Mouse (Mus musculus): ENCODE results near the gene Pvalb. TPM values are rescaled to one million over a fixed set of nuclear protein-coding genes. Genes with fewer than 3 reads are reported as not detected.

Pvalb gene
- polyA plus RNA-seq, 1 experiment from 2014 or later = 0.21 TPM

DNA sequence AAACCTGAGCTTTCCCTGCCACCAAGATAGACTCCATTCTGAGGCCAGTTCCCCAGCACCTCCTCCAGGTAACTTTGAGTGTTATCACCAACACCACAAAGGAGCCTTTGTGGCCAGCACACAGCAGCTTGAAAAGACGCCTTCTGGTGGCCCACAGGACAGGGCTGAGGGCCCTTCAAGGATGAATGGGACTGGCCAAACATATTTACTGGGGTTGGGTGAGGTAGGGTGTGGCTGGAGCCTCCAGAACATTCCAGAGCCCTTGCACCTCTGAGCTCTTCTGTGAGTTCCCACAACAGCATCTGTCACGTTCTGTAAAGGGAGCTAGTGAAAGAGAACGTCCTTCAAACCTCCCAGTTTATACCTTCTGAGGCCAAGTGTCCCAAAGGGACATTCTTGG, 26.4 kb downstream of the Pvalb start:
- H3K9me3 ChIP-seq (ENCODE audit: control insufficient read depth, low read length) = no peaks in the 10 kb centered on the region
- no peak overlapping the region for H3K4me3 ChIP-seq (ENCODE audit: low read length)
- no peaks in the 10 kb centered on the region for H3K27me3 ChIP-seq (ENCODE audit: control insufficient read depth, insufficient read depth, low read depth, low read length)
- H3K9ac ChIP-seq (ENCODE audit: low read length) = no peak overlapping the region
- ATAC-seq (ENCODE audit: low read depth) = peak; percentile 67; the same call in 1 of the 2 replicates
- no peak overlapping the region for H3K4me2 ChIP-seq (ENCODE audit: low read depth, low read length)
- peaks cover 18% of the 10 kb centered on the region for H3K4me1 ChIP-seq (replicated peaks; ENCODE audit: control insufficient read depth, insufficient read depth, low read length)
- peak overlapping the region; percentile 78 for H3K27ac ChIP-seq (ENCODE audit: low read length)
- 37% methylated on average over 3 of the region's 3 CpGs for WGBS
- no peaks in the 10 kb centered on the region for H3K36me3 ChIP-seq (ENCODE audit: control insufficient read depth, insufficient read depth, low read length)

DNA sequence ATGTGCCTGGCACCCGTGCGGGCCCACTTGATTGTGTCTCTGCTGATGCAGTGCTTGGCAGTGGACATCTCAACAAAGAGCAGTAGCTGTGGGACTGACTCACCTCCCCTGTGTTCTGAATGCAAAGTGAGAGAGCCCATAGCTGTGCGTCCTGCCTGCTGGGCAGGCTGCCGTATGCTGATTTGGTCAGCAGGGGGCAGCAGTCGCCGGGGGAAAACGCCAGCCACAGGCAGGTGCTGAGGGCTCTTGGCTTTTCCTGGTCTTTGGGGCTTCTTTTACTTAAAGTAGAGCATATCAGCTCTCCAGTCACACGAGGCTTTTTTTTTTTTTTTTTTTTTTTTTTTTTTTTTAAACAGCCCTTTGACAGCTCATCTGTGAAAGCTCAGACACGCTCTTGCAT, 27.8 kb downstream of the Pvalb start:
- H3K9ac ChIP-seq (ENCODE audit: low read length) = no peak overlapping the region
- H3K27me3 ChIP-seq (ENCODE audit: control insufficient read depth, insufficient read depth, low read depth, low read length) = no peaks in the 10 kb centered on the region
- WGBS = 5% methylated on average over 9 of the region's 9 CpGs
- peaks cover 19% of the 10 kb centered on the region for H3K4me1 ChIP-seq (replicated peaks; ENCODE audit: control insufficient read depth, insufficient read depth, low read length)
- H3K9me3 ChIP-seq (ENCODE audit: control insufficient read depth, low read length) = no peaks in the 10 kb centered on the region
- H3K4me3 ChIP-seq (ENCODE audit: low read length) = no peak overlapping the region
- H3K4me2 ChIP-seq (ENCODE audit: low read depth, low read length) = no peak overlapping the region
- ATAC-seq (ENCODE audit: low read depth) = no peak
- no peaks in the 10 kb centered on the region for H3K36me3 ChIP-seq (ENCODE audit: control insufficient read depth, insufficient read depth, low read length)
- no peak overlapping the region for H3K27ac ChIP-seq (ENCODE audit: low read length)

DNA sequence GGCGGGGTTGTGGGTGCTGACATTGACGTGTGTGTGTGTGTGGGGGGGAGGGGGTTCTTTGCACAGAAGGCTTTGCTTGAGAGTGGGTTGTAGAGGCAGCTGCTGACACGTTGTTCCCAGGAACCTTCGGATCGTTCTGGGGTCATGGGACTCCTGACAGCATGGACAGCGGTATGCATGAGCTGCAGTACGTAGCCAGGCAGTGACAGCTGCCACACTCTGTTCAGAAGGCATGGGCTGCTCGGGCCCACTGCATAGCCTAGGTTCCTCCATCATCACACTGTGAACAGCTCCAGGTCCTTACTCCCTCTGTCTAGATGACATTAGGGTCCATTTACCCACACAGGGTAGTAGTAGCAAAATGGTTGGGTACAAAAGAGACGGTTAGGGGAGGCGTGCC, 28.9 kb downstream of the Pvalb start:
- no peaks in the 10 kb centered on the region for H3K27me3 ChIP-seq (ENCODE audit: control insufficient read depth, insufficient read depth, low read depth, low read length)
- no peaks in the 10 kb centered on the region for H3K9me3 ChIP-seq (ENCODE audit: control insufficient read depth, low read length)

DNA sequence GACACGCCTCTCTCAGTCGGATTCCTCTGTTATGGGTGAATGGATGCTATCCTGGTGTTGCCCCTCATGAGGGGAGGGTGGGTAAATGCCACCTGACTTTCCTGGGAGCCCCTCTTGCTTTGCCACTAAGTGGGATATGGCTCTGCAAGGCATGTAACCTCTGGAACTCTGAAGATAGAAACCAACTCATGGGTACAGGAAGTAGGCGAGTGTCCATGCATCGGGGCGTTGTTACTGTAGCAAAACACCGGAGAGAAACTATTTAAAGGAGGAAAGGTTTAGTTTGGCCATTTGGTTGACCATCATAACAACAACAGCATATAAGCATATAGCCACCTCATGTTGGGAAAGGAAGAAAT, 31.3 kb downstream of the Pvalb start:
- Histone ChIP-seq H3K4me1 (replicated peaks; ENCODE audit: control insufficient read depth, insufficient read depth, low read length) (peaks cover 15% of the 10 kb centered on the region), H3K36me3 (ENCODE audit: control insufficient read depth, insufficient read depth, low read length) (no peaks in the 10 kb centered on the region), H3K9me3 (ENCODE audit: control insufficient read depth, low read length) (no peaks in the 10 kb centered on the region), H3K27ac (ENCODE audit: low read length) (no peak overlapping the region), H3K4me3 (ENCODE audit: low read length) (peak overlapping the region; percentile 46), H3K9ac (ENCODE audit: low read length) (peak overlapping the region; percentile 66), H3K27me3 (ENCODE audit: control insufficient read depth, insufficient read depth, low read depth, low read length) (no peaks in the 10 kb centered on the region), H3K4me2 (ENCODE audit: low read depth, low read length) (peak overlapping the region; percentile 60)
- ATAC-seq (ENCODE audit: low read depth) = no peak
- 72% methylated on average over 6 of the region's 6 CpGs for WGBS

More for the DNA sequence above, 28.9 kb downstream of the Pvalb start:
- no peak overlapping the region for H3K9ac ChIP-seq (ENCODE audit: low read length)
- H3K36me3 ChIP-seq (ENCODE audit: control insufficient read depth, insufficient read depth, low read length) = no peaks in the 10 kb centered on the region
- WGBS = 42% methylated on average over 10 of the region's 10 CpGs
- H3K4me3 ChIP-seq (ENCODE audit: low read length) = no peak overlapping the region
- H3K4me2 ChIP-seq (ENCODE audit: low read depth, low read length) = no peak overlapping the region
- H3K27ac ChIP-seq (ENCODE audit: low read length) = no peak overlapping the region
- ATAC-seq (ENCODE audit: low read depth) = no peak
- H3K4me1 ChIP-seq (replicated peaks; ENCODE audit: control insufficient read depth, insufficient read depth, low read length) = peaks cover 26% of the 10 kb centered on the region

DNA sequence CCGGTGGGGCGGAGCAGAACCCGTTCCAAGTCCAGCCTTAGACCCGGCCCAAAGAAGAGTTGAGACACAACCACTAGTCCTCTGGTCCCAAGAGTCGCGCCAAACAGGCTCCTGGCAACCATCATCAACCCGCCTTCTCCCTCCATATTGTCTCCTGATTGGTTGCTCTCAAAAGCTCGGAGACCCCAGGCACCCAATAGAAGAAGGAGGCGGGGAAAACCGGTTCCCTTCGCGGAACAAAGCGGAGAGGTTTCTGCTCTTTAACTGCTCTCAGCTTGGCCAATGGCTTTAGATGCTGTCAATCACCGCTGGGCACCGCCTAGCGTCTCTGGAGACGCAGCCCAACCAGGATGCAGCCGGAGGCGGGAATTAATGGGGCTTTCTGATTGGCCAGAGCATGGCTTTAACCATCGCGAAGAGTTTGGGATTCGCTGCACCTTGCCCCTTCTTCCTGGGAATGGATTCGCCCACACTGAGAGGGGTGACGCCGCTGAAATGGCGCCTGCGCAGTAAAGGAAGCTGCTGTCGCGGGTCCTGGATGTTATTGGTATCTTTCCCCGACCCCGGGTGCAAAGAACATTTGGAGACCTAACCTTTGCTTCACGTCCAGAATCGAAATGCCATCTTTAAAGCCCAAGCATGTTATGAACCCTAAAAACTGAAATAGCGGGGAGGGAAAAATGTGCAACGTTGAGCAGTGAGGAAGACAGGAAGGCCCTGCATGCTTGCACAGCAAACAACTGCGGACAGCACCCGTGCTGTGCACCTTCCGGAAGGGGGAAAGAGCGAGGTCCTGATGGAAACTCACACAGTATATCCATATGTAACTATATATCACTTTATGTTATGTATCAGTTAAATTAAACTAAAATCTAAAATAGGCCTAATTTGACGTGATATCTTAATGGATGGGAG, 32.0 kb downstream of the Pvalb start, which contains the start of gene Ift27:
TSS of gene Ift27 (minus strand) at position 136 of the 915 bp plus-strand sequence.
- ATAC-seq (ENCODE audit: low read depth) = peak; percentile 98
- H3K27me3 ChIP-seq (ENCODE audit: control insufficient read depth, insufficient read depth, low read depth, low read length) = no peaks in the 10 kb centered on the region
- H3K9ac ChIP-seq (ENCODE audit: low read length) = peak within 1 kb of the TSS; percentile 71
- peak within 1 kb of the TSS; percentile 49 for H3K27ac ChIP-seq (ENCODE audit: low read length)
- H3K9me3 ChIP-seq (ENCODE audit: control insufficient read depth, low read length) = no peaks in the 10 kb centered on the region
- WGBS = 1% methylated on average over 40 of the region's 40 CpGs
- peaks cover 15% of the 10 kb centered on the region for H3K4me1 ChIP-seq (replicated peaks; ENCODE audit: control insufficient read depth, insufficient read depth, low read length)
- peak within 1 kb of the TSS; percentile 78 for H3K4me2 ChIP-seq (ENCODE audit: low read depth, low read length)
- H3K36me3 ChIP-seq (ENCODE audit: control insufficient read depth, insufficient read depth, low read length) = no peaks in the 10 kb centered on the region
- H3K4me3 ChIP-seq (ENCODE audit: low read length) = peak within 1 kb of the TSS; percentile 77

- no peaks in the 10 kb centered on the region for H3K36me3 ChIP-seq (ENCODE audit: control insufficient read depth, insufficient read depth, low read length)
- WGBS = 22% methylated on average over 26 of the region's 26 CpGs
- H3K4me2 ChIP-seq (ENCODE audit: low read depth, low read length) = peak overlapping the region; percentile 78
- H3K4me1 ChIP-seq (replicated peaks; ENCODE audit: control insufficient read depth, insufficient read depth, low read length) = peaks cover 10% of the 10 kb centered on the region
- peak overlapping the region; percentile 77 for H3K4me3 ChIP-seq (ENCODE audit: low read length)
- H3K27ac ChIP-seq (ENCODE audit: low read length) = peak overlapping the region; percentile 49
- peak overlapping the region; percentile 71 for H3K9ac ChIP-seq (ENCODE audit: low read length)
- no peaks in the 10 kb centered on the region for H3K27me3 ChIP-seq (ENCODE audit: control insufficient read depth, insufficient read depth, low read depth, low read length)
- H3K9me3 ChIP-seq (ENCODE audit: control insufficient read depth, low read length) = no peaks in the 10 kb centered on the region
- peak; percentile 8 for ATAC-seq (ENCODE audit: low read depth)
Measured at GRCm38 (mm10) chr15:78172899-78173817, 33.0 kb downstream of the Pvalb start.

DNA sequence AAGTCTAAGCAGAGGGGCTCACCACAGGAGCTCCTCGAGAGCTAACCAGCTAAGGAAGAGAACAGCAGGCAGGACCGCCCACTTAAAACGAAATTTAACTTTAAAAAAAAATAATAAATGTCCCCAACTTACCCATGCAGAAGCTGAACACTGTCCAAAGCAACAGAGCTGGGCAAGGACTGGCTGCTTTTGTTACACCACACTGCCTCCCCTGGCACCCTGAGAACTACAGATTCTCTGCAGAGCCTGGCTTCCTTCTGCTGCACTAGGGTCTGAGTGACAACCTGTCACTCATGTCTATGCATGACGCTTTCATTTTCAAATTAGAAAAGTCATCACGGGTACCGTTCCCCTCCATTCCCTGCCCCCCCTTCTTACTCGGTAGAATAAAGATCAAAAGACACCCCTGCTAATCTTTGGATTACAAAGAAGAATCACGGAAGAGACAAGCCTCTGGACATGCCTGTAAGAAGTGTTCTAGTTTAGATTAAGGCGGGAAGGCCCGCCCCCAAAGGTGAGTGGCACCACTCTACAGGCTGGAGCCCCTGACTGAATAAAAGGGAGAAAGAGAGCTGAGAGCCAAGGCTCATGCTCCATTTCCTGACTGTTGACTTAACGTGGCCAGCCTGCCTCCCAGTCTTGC, 33.8 kb downstream of the Pvalb start:
- H3K4me3 ChIP-seq (ENCODE audit: low read length) = no peak overlapping the region
- no peak for ATAC-seq (ENCODE audit: low read depth)

GRCm38 (mm10) chr15:78171651-78172050, 34.5 kb downstream of the Pvalb start:
- H3K4me2 ChIP-seq (ENCODE audit: low read depth, low read length) = no peak overlapping the region
- H3K27me3 ChIP-seq (ENCODE audit: control insufficient read depth, insufficient read depth, low read depth, low read length) = no peaks in the 10 kb centered on the region
- H3K4me3 ChIP-seq (ENCODE audit: low read length) = no peak overlapping the region
- no peak for ATAC-seq (ENCODE audit: low read depth)
- H3K9me3 ChIP-seq (ENCODE audit: control insufficient read depth, low read length) = no peaks in the 10 kb centered on the region
- peaks cover 10% of the 10 kb centered on the region for H3K4me1 ChIP-seq (replicated peaks; ENCODE audit: control insufficient read depth, insufficient read depth, low read length)
- H3K9ac ChIP-seq (ENCODE audit: low read length) = no peak overlapping the region
- H3K27ac ChIP-seq (ENCODE audit: low read length) = no peak overlapping the region
- no peaks in the 10 kb centered on the region for H3K36me3 ChIP-seq (ENCODE audit: control insufficient read depth, insufficient read depth, low read length)
- WGBS = 86% methylated on average over 10 of the region's 10 CpGs

More for the DNA sequence above, 33.8 kb downstream of the Pvalb start:
- no peaks in the 10 kb centered on the region for H3K36me3 ChIP-seq (ENCODE audit: control insufficient read depth, insufficient read depth, low read length)
- no peak overlapping the region for H3K27ac ChIP-seq (ENCODE audit: low read length)
- H3K9me3 ChIP-seq (ENCODE audit: control insufficient read depth, low read length) = no peaks in the 10 kb centered on the region
- peaks cover 10% of the 10 kb centered on the region for H3K4me1 ChIP-seq (replicated peaks; ENCODE audit: control insufficient read depth, insufficient read depth, low read length)
- no peaks in the 10 kb centered on the region for H3K27me3 ChIP-seq (ENCODE audit: control insufficient read depth, insufficient read depth, low read depth, low read length)
- H3K4me2 ChIP-seq (ENCODE audit: low read depth, low read length) = peak overlapping the region; percentile 78; the same call in 1 of the 2 replicates
- no peak overlapping the region for H3K9ac ChIP-seq (ENCODE audit: low read length)
- WGBS = 63% methylated on average over 11 of the region's 11 CpGs
